Mouse (Mus musculus): ENCODE data around the gene Casq2. TPM values are rescaled to one million over a fixed set of nuclear protein-coding genes. Genes with fewer than 3 reads are reported as not detected.
"Not testable (repeated sequence)": the region's sequence is repeated elsewhere in the genome, so short reads cannot be mapped to it uniquely, and the experiment has no call there.

Casq2 gene
- polyA plus RNA-seq, 1 experiment from 2014 or later: 0.31 TPM

- no peaks in the 10 kb centered on the region for H3K9me3 ChIP-seq
- no peak overlapping the region for H3K4me2 ChIP-seq (replicated peaks)
- H3K4me1 ChIP-seq (replicated peaks): peaks cover 16% of the 10 kb centered on the region
- 0 out of 2 replicates have a peak, but pooled peaks cover 4% of the 10 kb centered on the region for H3K36me3 ChIP-seq
- ATAC-seq: no peak
- H3K9ac ChIP-seq (replicated peaks): no peak overlapping the region
- H3K27me3 ChIP-seq: peaks cover 12% of the 10 kb centered on the region
- H3K4me3 ChIP-seq (replicated peaks): no peak overlapping the region
- WGBS: 89% methylated on average over 7 of the region's 7 CpGs
- H3K27ac ChIP-seq: no peak overlapping the region
Measured at GRCm38 (mm10) chr3:102154107-102154506, 67.9 kb downstream of the Casq2 start.

DNA sequence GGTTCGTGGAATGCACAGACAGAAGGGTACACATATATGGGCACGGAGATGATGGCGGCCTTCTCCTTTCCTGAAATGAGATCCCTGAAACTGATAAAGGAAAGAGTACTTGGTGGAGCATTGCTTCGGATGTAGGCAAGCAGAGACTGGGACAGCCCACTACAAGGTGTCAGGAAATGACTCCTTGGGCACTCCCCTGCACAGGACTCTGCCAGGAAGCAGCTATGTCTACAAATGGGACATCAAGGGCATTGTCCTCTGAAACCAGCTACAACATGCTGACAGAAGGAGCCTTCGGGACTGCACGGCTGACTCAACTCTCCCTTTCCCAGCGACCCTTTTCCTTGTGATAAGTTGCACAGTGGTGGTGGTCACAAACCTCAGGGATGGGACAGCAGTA lies 70.5 kb downstream of the Casq2 start:
- Histone ChIP-seq H3K9me3 (no peaks in the 10 kb centered on the region), H3K27me3 (peaks cover 5% of the 10 kb centered on the region; the same call in 1 of the 2 replicates), H3K4me1 (replicated peaks) (peaks cover 19% of the 10 kb centered on the region), H3K36me3 (0 out of 2 replicates have a peak, but pooled peaks cover 4% of the 10 kb centered on the region), H3K4me2 (replicated peaks) (no peak overlapping the region), H3K4me3 (replicated peaks) (no peak overlapping the region), H3K9ac (replicated peaks) (no peak overlapping the region), H3K27ac (no peak overlapping the region)
- no peak for ATAC-seq
- 94% methylated on average over 7 of the region's 7 CpGs for WGBS

DNA sequence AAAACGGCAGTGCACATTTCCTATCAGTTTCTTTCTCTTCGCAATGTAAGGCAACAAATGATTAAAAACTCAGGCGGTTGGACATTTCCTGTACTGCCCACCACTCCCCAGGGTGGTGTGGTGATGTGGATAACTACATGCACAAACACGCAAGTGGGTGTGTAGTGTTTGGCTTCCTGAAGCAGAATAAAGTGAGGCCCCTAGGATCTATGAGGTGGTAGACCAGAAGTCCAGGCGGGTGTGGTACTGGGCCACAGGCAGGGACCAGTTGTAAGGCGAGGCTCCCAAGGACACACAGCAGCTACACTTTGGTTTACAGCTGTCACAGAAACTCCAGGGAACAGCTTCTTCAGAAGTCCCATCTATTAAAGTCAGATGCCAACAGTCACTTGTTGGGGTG lies 71.4 kb downstream of the Casq2 start:
- Histone ChIP-seq H3K27me3 (peaks cover 5% of the 10 kb centered on the region; the same call in 1 of the 2 replicates), H3K4me2 (replicated peaks) (no peak overlapping the region), H3K4me3 (replicated peaks) (no peak overlapping the region), H3K9ac (replicated peaks) (no peak overlapping the region), H3K4me1 (replicated peaks) (peaks cover 9% of the 10 kb centered on the region), H3K36me3 (peaks cover 5% of the 10 kb centered on the region; the same call in 1 of the 2 replicates), H3K27ac (no peak overlapping the region), H3K9me3 (no peaks in the 10 kb centered on the region)
- no peak for ATAC-seq
- 96% methylated on average over 6 of the region's 6 CpGs for WGBS

DNA sequence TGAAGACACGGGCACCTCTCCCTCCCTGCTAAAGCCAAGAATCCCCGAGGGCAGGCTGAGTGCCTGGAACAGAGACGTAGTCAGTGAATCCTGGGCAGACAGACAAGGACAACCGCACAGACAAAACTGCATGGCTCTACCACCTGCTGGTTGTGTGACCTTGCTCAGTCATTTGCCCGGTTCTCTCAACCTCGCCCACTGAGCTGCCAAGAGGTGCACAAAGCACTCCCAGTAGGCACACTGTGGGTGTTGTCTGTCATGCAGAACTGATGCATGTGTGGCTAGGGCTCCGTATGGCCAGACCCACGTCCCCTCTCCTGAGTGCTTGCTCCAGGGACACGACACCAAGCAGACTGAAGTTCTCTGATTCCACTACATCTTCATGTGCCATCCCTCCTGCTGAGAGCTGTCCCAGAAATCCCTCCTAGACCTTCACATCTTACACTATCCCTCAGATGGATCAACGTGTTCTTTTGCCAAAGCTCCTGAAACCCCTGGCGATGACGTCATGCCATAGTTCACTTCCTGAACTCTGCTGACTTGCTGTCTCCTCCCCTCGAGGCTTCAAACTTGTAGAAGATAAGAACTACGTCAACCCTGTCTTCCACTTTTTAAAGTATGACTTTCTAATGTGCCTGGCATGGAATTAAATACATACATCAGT lies 72.7 kb downstream of the Casq2 start:
- no peak overlapping the region for H3K27ac ChIP-seq
- ATAC-seq: no peak
- no peak overlapping the region for H3K4me3 ChIP-seq (replicated peaks)
- peaks cover 5% of the 10 kb centered on the region; the same call in 1 of the 2 replicates for H3K27me3 ChIP-seq
- H3K9ac ChIP-seq (replicated peaks): no peak overlapping the region
- H3K36me3 ChIP-seq: peaks cover 7% of the 10 kb centered on the region; the same call in 1 of the 2 replicates
- no peaks in the 10 kb centered on the region for H3K9me3 ChIP-seq
- no peak overlapping the region for H3K4me2 ChIP-seq (replicated peaks)
- peaks cover 6% of the 10 kb centered on the region for H3K4me1 ChIP-seq (replicated peaks)
- WGBS: 76% methylated on average over 14 of the region's 14 CpGs

GRCm38 (mm10) chr3:102159423-102160325 lies 73.5 kb downstream of the Casq2 start:
- H3K27ac ChIP-seq: no peak overlapping the region
- no peaks in the 10 kb centered on the region for H3K27me3 ChIP-seq
- H3K4me1 ChIP-seq (replicated peaks): peaks cover 6% of the 10 kb centered on the region
- ATAC-seq: peak; percentile 77
- no peaks in the 10 kb centered on the region for H3K9me3 ChIP-seq
- no peak overlapping the region for H3K4me3 ChIP-seq (replicated peaks)
- H3K36me3 ChIP-seq: peaks cover 7% of the 10 kb centered on the region; the same call in 1 of the 2 replicates
- 0 out of 2 replicates have a peak overlapping the region, but pooled peaks have one; percentile 9 for H3K4me2 ChIP-seq (replicated peaks)
- H3K9ac ChIP-seq (replicated peaks): no peak overlapping the region
- 57% methylated on average over 14 of the region's 14 CpGs for WGBS

DNA sequence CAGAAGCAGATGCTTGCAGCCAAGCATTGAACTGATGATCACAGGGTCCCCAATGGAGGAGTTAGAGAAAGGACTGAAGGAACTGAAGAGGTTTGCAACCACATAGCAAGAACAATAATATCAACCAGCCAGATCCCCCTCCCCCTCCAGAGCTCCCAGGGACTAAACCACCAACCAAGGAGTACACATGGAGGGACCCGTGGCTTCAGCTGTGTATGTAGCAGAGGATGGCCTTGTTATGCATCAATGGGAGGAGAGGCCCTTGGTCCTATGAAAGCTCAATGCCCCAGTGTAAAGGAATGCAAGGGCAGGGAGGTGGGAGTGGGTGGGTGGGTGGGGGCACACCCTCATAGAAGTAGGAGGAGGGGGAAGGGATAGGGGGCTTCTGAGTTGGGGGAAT lies 77.6 kb downstream of the Casq2 start:
- H3K9me3 ChIP-seq; H3K36me3 ChIP-seq; H3K4me3 ChIP-seq (replicated peaks); ATAC-seq; H3K4me2 ChIP-seq (replicated peaks); H3K27me3 ChIP-seq; H3K27ac ChIP-seq; H3K9ac ChIP-seq (replicated peaks): not testable (repeated sequence)
- peaks cover 21% of the 10 kb centered on the region for H3K4me1 ChIP-seq (replicated peaks)
- WGBS: 77% methylated on average over 1 of the region's 1 CpGs

DNA sequence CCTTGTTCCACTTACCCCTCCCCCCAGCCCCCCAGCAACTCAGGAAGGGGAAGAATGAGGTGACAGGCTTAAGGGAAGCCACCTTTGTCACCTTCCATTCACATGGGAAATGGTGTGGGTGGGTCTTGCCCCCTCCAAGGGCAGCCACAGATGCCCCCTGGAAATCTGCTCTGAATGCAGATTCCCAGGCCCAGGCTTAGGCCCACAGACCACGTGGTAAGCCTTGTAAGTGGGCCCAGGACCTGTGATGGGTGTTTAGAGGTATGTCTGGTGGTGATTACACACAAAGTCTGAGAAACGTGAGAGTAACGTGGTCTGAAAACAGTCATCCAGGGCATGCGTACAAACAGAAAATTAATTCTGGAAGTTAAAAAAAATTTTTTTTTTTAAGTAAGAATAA lies 78.7 kb downstream of the Casq2 start:
- H3K4me1 ChIP-seq (replicated peaks): peaks cover 17% of the 10 kb centered on the region
- 64% methylated on average over 4 of the region's 4 CpGs for WGBS
- H3K4me2 ChIP-seq (replicated peaks): no peak overlapping the region
- no peak overlapping the region for H3K9ac ChIP-seq (replicated peaks)
- 0 out of 2 replicates have a peak, but pooled peaks cover 3% of the 10 kb centered on the region for H3K27me3 ChIP-seq
- no peaks in the 10 kb centered on the region for H3K9me3 ChIP-seq
- H3K36me3 ChIP-seq: peaks cover 3% of the 10 kb centered on the region; the same call in 1 of the 2 replicates
- no peak overlapping the region for H3K27ac ChIP-seq
- H3K4me3 ChIP-seq (replicated peaks): no peak overlapping the region
- ATAC-seq: no peak

GRCm38 (mm10) chr3:102165536-102166286 lies 79.5 kb downstream of the Casq2 start:
- peaks cover 17% of the 10 kb centered on the region for H3K4me1 ChIP-seq (replicated peaks)
- no peak overlapping the region for H3K27ac ChIP-seq
- H3K9me3 ChIP-seq: no peaks in the 10 kb centered on the region
- ATAC-seq: no peak
- no peak overlapping the region for H3K4me2 ChIP-seq (replicated peaks)
- 0 out of 2 replicates have a peak, but pooled peaks cover 3% of the 10 kb centered on the region for H3K27me3 ChIP-seq
- peaks cover 3% of the 10 kb centered on the region; the same call in 1 of the 2 replicates for H3K36me3 ChIP-seq
- no peak overlapping the region for H3K4me3 ChIP-seq (replicated peaks)
- H3K9ac ChIP-seq (replicated peaks): no peak overlapping the region
- WGBS: 84% methylated on average over 21 of the region's 21 CpGs

- no peak overlapping the region for H3K9ac ChIP-seq (replicated peaks)
- no peak for ATAC-seq
- no peak overlapping the region for H3K4me3 ChIP-seq (replicated peaks)
- H3K4me1 ChIP-seq (replicated peaks): peaks cover 17% of the 10 kb centered on the region
- H3K4me2 ChIP-seq (replicated peaks): no peak overlapping the region
- H3K36me3 ChIP-seq: peaks cover 3% of the 10 kb centered on the region; the same call in 1 of the 2 replicates
- H3K27ac ChIP-seq: no peak overlapping the region
- 0 out of 2 replicates have a peak, but pooled peaks cover 3% of the 10 kb centered on the region for H3K27me3 ChIP-seq
- H3K9me3 ChIP-seq: no peaks in the 10 kb centered on the region
- WGBS: 65% methylated on average over 4 of the region's 4 CpGs
Measured at GRCm38 (mm10) chr3:102166287-102166620, 80.0 kb downstream of the Casq2 start.

DNA sequence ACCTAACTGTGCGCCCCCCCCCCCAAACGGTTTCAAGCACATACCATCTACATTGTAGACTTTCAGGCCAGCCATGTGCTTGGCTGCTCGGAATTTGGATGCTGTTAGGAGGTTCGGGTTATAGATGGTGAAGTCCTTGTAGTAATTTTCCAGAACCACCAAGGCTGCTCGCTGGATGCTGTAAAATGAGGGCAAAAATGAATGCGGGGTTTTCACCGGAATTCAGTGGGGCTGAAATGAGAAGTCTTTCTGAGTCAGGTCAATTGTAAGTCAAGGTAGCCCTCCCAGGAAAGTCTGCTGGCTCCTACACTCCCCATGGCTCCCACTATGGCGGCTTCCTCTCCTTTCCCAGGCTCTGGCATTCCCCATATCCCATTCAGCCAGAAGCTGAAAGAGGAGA lies 80.6 kb downstream of the Casq2 start:
- WGBS: 79% methylated on average over 8 of the region's 8 CpGs
- Histone ChIP-seq H3K4me2 (replicated peaks) (no peak overlapping the region), H3K4me1 (replicated peaks) (peaks cover 17% of the 10 kb centered on the region), H3K27ac (no peak overlapping the region), H3K4me3 (replicated peaks) (no peak overlapping the region), H3K36me3 (peaks cover 3% of the 10 kb centered on the region; the same call in 1 of the 2 replicates), H3K27me3 (0 out of 2 replicates have a peak, but pooled peaks cover 3% of the 10 kb centered on the region), H3K9ac (replicated peaks) (no peak overlapping the region), H3K9me3 (no peaks in the 10 kb centered on the region)
- ATAC-seq: no peak

GRCm38 (mm10) chr3:102167555-102168210 lies 81.5 kb downstream of the Casq2 start:
- peak; percentile 67 for ATAC-seq
- H3K4me1 ChIP-seq (replicated peaks): peaks cover 17% of the 10 kb centered on the region
- peak overlapping the region; percentile 51; the same call in 1 of the 2 replicates for H3K27ac ChIP-seq
- no peaks in the 10 kb centered on the region for H3K9me3 ChIP-seq
- 0 out of 2 replicates have a peak, but pooled peaks cover 3% of the 10 kb centered on the region for H3K27me3 ChIP-seq
- H3K9ac ChIP-seq (replicated peaks): peak overlapping the region; percentile 7; the same call in 1 of the 2 replicates
- peak overlapping the region; percentile 30 for H3K4me2 ChIP-seq (replicated peaks)
- WGBS: 3% methylated on average over 10 of the region's 10 CpGs
- H3K36me3 ChIP-seq: peaks cover 2% of the 10 kb centered on the region; the same call in 1 of the 2 replicates
- no peak overlapping the region for H3K4me3 ChIP-seq (replicated peaks)

Data from midbrain, embryonic 13.5 days (tissue).